Mouse (Mus musculus): ENCODE data around the gene Syt17. TPM values are rescaled to one million over a fixed set of nuclear protein-coding genes. Genes with fewer than 3 reads are reported as not detected.
"Not testable (repeated sequence)": the region's sequence is repeated elsewhere in the genome, so short reads cannot be mapped to it uniquely, and the experiment has no call there.

Syt17 gene
- total RNA-seq, 2 experiments from 2014 or later: 64.6 to 64.9 TPM

GRCm38 (mm10) chr7:118380996-118381395 is 67.0 kb downstream of the Syt17 start:
- DNase-seq (ENCODE audit: low spot score in 2 of 2): no peak

- DNase-seq (ENCODE audit: low spot score in 2 of 2): no peak
Observed at GRCm38 (mm10) chr7:118380056-118380455, 68.0 kb downstream of the Syt17 start.

- DNase-seq (ENCODE audit: low spot score in 2 of 2): no peak
Observed at GRCm38 (mm10) chr7:118376590-118376989, 71.4 kb downstream of the Syt17 start.

- no peak for DNase-seq (ENCODE audit: low spot score in 2 of 2)
Observed at GRCm38 (mm10) chr7:118375341-118375740, 72.7 kb downstream of the Syt17 start.

- no peak for DNase-seq (ENCODE audit: low spot score in 2 of 2)
Observed at GRCm38 (mm10) chr7:118371361-118371760, 76.7 kb downstream of the Syt17 start.

GRCm38 (mm10) chr7:118369705-118370104 is 78.3 kb downstream of the Syt17 start:
- DNase-seq (ENCODE audit: low spot score in 2 of 2): no peak

GRCm38 (mm10) chr7:118365902-118366301 is 82.1 kb downstream of the Syt17 start:
- no peak for DNase-seq (ENCODE audit: low spot score in 2 of 2)

- no peak for DNase-seq (ENCODE audit: low spot score in 2 of 2)
Observed at GRCm38 (mm10) chr7:118365251-118365650, 82.8 kb downstream of the Syt17 start.

- DNase-seq (ENCODE audit: low spot score in 2 of 2): peak; percentile 85 to 91
Observed at GRCm38 (mm10) chr7:118364353-118365007, 83.5 kb downstream of the Syt17 start.

- DNase-seq (ENCODE audit: low spot score in 2 of 2): no peak
Observed at GRCm38 (mm10) chr7:118363587-118364233, 84.3 kb downstream of the Syt17 start.

GRCm38 (mm10) chr7:118362931-118363330 is 85.1 kb downstream of the Syt17 start:
- no peak for DNase-seq (ENCODE audit: low spot score in 2 of 2)

- DNase-seq (ENCODE audit: low spot score in 2 of 2): no peak
Observed at GRCm38 (mm10) chr7:118362258-118362657, 85.8 kb downstream of the Syt17 start.

- DNase-seq (ENCODE audit: low spot score in 2 of 2): no peak
Observed at GRCm38 (mm10) chr7:118358977-118359376, 89.0 kb downstream of the Syt17 start.

- DNase-seq (ENCODE audit: low spot score in 2 of 2): not testable (repeated sequence)
Observed at GRCm38 (mm10) chr7:118356410-118357005, 91.5 kb downstream of the Syt17 start.

GRCm38 (mm10) chr7:118350840-118351239 is 97.2 kb downstream of the Syt17 start:
- DNase-seq (ENCODE audit: low spot score in 2 of 2): no peak

- no peak for DNase-seq (ENCODE audit: low spot score in 2 of 2)
Observed at GRCm38 (mm10) chr7:118346943-118347342, 101.1 kb downstream of the Syt17 start.

- DNase-seq (ENCODE audit: low spot score in 2 of 2): no peak
Observed at GRCm38 (mm10) chr7:118346432-118346831, 101.6 kb downstream of the Syt17 start.

GRCm38 (mm10) chr7:118345396-118345795 is 102.6 kb downstream of the Syt17 start:
- DNase-seq (ENCODE audit: low spot score in 2 of 2): no peak

- no peak for DNase-seq (ENCODE audit: low spot score in 2 of 2)
Observed at GRCm38 (mm10) chr7:118344701-118345100, 103.3 kb downstream of the Syt17 start.

All from layer of hippocampus, postnatal 14 days (tissue).